Mouse (Mus musculus): ENCODE measurements around the gene Cep104. TPM values are rescaled to one million over a fixed set of nuclear protein-coding genes. Genes with fewer than 3 reads are reported as not detected.

Cep104 gene
- 21.9 to 31.0 TPM (median 22.8 TPM) in 4 replicates for total RNA-seq (2023; ENCODE audit: inconsistent age)

DNA sequence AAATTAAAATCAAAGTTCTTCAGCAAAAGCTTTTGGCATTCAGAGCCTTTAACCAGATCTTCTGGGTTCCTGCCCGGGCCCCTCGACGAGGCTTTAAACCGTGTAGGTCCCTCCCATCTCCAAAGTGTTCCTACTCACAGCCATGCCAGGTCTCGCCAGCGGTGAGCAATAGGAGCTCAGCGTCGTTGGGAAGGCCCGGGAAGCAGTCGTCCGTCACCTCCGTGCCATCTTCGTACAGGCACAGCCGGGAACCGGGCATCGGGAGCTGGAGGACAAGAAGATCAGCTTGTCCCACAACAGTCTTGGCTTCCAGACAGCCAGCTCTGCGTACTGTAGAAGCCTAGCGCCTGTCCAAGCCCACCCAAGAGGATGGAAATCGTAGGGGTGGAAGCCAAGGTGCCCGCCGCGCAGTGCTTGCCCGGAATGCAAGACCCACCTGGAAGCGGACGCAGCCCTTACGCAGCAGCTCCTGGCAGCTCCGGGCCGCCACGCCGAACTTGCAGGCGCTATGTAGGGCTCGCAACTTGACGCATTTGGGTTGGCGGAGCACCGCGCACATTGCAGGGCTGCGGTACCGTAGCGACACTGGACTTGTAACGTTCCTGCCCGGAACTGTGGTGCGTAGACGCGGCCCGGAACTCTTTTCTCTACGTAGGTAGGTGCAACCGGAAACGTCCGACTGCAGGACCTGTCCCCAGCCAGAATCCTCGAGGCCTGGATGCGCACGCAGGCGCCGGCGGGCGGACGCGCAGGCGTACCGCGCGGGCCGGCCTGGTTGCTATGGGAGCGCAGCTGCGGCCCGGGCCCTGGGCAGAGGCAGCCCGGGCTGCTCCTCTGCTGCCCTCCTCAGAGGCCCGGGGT is at the start of gene Cep104, which contains the start of gene Dffb:
TSS of gene Cep104 (plus strand) at position 764 of the 861 bp plus-strand sequence.
TSS of gene Dffb (minus strand) at position 696 of the 861 bp plus-strand sequence.

DNA sequence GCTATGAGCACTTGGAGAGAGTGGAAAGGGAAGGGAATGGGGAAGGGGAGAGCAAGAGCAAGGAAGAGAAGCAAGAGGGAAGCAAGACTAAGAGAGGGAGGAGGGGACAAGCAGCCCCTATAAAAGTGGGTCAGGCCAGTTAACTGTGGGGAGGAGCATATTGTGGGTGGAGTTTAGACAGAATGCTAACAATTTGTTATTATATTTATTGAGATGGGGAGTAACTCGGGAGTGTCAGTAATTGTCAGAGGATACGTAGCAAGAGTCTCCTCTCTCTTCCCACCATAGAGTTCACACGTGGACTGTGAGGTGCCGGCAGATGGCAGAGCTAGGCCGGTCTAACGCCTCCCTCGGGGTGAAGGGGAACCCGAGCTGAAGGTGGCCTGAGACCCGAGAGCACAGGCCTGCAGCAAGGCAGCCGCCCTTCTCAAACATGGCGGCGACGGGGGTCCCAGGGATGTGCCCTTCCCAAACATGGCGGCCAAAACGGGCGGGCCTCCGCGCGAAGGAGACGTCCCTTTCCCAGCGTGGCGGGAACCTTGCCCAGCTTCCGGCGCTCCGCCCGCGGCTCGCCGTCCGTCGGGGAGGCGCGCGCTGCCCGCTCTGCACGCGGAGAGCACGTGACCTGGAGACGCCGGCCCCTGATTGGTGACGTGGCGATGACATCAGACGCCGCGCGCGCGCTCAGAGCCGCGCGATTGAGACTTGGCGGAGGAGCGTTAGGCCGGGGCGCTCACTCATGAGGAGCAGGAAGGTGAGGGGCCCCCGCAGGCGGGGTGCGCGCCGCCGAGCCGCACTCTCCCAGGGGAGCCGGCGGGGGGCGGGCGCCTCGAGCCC is 18.2 kb upstream of the Cep104 start, which contains the start of gene A430005L14Rik:
TSS of gene A430005L14Rik (plus strand) at position 669 of the 837 bp plus-strand sequence.

DNA sequence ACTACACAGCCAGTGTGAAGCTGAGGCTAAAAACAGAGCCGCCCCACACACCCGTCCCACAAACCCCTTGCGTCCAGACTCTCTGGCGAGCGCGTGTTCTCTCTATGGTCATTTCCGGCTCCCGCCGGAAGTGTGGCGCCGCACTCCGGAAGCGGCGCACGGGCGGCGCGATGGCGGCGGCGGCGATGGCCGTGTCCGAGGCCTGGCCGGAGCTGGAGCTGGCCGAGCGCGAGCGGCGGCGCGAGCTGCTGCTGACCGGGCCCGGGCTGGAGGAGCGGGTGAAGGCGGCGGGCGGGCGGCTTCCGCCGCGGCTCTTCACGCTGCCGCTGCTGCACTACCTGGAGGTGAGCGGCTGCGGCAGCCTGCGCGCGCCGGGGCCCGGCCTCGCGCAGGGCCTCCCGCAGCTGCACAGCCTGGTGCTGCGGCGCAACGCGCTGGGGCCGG is 36.7 kb downstream of the Cep104 start, which contains the start of gene Lrrc47:
TSS of gene Lrrc47 (plus strand) at position 86 of the 444 bp plus-strand sequence.

DNA sequence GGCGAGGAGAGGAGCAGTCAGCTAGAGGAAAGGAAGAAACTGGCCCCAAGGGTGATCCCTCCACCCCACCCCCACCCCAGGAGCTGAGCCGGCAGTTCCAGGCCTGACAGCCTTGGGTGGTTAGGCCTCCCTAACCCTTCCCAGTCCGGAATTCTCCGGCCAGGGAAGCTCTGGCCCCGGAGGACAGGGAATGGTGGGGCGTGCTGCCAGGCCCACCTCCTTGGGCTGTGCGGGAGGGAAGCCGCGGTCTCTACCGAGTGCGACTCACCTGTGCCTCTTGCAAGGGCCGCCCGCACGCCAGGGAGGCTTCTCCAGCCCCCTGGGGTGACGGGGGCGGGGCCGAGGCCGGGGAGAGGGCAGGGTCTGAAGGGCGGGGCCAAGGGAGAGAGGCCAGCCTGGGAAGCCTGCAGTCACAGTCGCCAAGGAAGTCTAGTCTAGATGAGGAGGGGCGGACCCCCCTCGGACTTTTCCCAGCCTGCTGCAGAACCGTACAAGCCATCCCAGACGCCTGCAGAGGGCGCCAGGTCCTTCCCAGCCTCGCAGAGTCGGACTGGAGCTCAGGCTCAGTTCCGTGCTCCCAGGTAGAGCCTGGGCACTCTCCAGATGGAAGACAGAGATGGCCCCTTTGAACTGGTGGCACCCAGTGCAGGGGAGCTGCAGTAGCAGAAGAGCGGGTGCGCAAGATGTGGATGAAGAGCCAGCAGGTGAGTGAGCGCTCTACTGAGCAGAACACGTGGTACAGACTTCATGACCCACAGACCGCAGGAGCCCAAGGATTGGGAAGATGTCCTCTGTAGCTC is 50.8 kb downstream of the Cep104 start, which contains the start of gene Smim1:
TSS of gene Smim1 (minus strand) at position 590 of the 800 bp plus-strand sequence.

DNA sequence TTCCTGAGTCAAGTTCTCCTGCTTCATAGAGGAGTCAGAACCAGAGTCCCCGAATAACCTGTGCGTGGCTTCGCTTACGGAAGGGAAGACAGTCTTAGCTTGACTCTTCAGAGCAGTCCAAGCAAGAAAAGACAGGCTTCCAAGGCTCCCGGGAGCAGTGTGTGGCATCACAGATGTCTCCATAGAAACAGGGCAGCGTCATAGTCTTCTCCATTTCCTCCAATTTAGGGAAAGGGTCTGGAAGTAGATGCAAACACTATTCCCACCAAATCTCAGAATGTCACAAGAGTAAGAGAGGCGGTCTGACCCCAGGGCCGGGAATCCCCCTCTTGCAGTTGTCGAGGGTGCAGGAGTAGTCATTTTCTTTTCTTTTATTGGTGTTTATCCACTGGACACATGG is 67.6 kb downstream of the Cep104 start, which contains the start of gene Ccdc27:
TSS of gene Ccdc27 (minus strand) at position 101 of the 400 bp plus-strand sequence.

Other genes with a start within 250 kb of the Cep104 start
- gene A430005L14Rik, start 18.0 kb upstream of the Cep104 start, total RNA-seq (2023; ENCODE audit: inconsistent age) = 14.5 to 24.7 TPM (median 21.5 TPM) in 4 replicates
- gene Dffb, start 68 bp upstream of the Cep104 start, total RNA-seq (2023; ENCODE audit: inconsistent age) = 21.7 to 25.0 TPM (median 21.8 TPM) in 4 replicates
- gene Lrrc47, start 36.5 kb downstream of the Cep104 start, total RNA-seq (2023; ENCODE audit: inconsistent age) = 67.0 to 79.5 TPM (median 75.2 TPM) in 4 replicates
- gene Smim1, start 51.0 kb downstream of the Cep104 start, total RNA-seq (2023; ENCODE audit: inconsistent age) = not detected in 4 replicates
- gene Ccdc27, start 67.5 kb downstream of the Cep104 start, total RNA-seq (2023; ENCODE audit: inconsistent age) = not detected in 4 replicates
- gene Trp73, start 165.0 kb downstream of the Cep104 start, total RNA-seq (2023; ENCODE audit: inconsistent age) = not detected in 4 replicates
- 14.8 to 25.0 TPM (median 18.3 TPM) in 4 replicates for gene Wrap73, start 167.2 kb downstream of the Cep104 start, total RNA-seq (2023; ENCODE audit: inconsistent age)
- 113 to 127 TPM (median 116 TPM) in 4 replicates for gene Tprgl, start 185.5 kb downstream of the Cep104 start, total RNA-seq (2023; ENCODE audit: inconsistent age)
- not detected in 4 replicates for gene Megf6, start 195.5 kb downstream of the Cep104 start, total RNA-seq (2023; ENCODE audit: inconsistent age)